Mouse (Mus musculus) olfactory bulb, adult 2 months (tissue): ENCODE data around the gene Gm7324.
"Not testable (repeated sequence)": the region's sequence is repeated elsewhere in the genome, so short reads cannot be mapped to it uniquely, and the experiment has no call there.

Experiments
- CTCF ChIP-seq: fragments of 200-500 bp; IDR thresholded peaks from 2 replicates; pipeline ENCODE4 v1.5.1; 2012; ENCODE audit warnings: low read depth, mild to moderate bottlenecking, low read length, moderate library complexity; ENCODE audit not compliant: insufficient read depth
- POLR2A ChIP-seq: fragments of 200-500 bp; IDR thresholded peaks from 2 replicates; pipeline ENCODE4 v1.6.1; 2012; ENCODE audit warnings: mild to moderate bottlenecking, low read depth, low read length, moderate library complexity; ENCODE audit not compliant: insufficient read depth

DNA sequence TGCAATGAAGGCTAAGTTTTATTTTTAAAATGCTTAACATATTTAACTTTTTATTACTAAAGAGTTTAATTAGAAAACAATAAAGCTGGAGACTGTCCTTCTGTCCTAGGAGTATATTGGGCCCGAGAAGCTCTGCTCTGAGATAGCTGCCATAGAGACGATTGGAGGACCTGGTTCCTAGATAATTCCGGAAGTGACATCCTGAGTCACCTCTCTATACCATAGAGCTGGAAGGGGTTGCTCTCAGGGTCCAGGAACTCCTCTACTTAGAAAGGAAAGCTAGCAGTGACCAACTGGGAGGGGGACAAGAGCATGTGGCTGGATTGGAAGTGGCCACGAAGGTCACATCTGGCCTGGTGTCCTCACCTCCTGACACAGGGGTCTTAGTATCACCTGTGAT, at the start of gene Gm7324:
- TF ChIP-seq POLR2A, CTCF: not testable (repeated sequence)
